Mouse (Mus musculus) limb, embryonic 11.5 days (tissue): ENCODE data around the gene Stk25. TPM values are rescaled to one million over a fixed set of nuclear protein-coding genes. Genes with fewer than 3 reads are reported as not detected.
A peak's percentile ranks its signal among the peaks of the same experiment; 100 is the strongest.

Experiments
- ATAC-seq: fragments of 200-750 bp; cut with Nextera tagmentation; 2 replicates; pipeline ENCODE4 v1.8.0; 2017; ENCODE audit warnings: low read depth; ENCODE audit not compliant: insufficient number of reproducible peaks, low FRiP score, low TSS enrichment
- DNase-seq: peaks from one replicate; pipeline ENCODE4 v3.0.0-alpha.2; 2015; ENCODE audit warnings: low spot score
- H3K27ac ChIP-seq: fragments of 300-500 bp; sonication (generic); replicated peaks from 2 replicates; pipeline ENCODE4 v1.5.1; 2014; ENCODE audit warnings: low read depth, mild to moderate bottlenecking, low read length
- H3K27me3 ChIP-seq: fragments of 300-500 bp; sonication (generic); 2 replicates; pipeline ENCODE4 v1.6.1; 2014; ENCODE audit warnings: mild to moderate bottlenecking, low read length, mixed read lengths; ENCODE audit not compliant: control insufficient read depth, insufficient read depth
- H3K36me3 ChIP-seq: fragments of 300-500 bp; sonication (generic); 2 replicates; pipeline ENCODE4 v1.6.1; 2014; ENCODE audit warnings: mild to moderate bottlenecking, low read length, moderate library complexity, mixed read lengths; ENCODE audit not compliant: control insufficient read depth, insufficient read depth
- H3K4me1 ChIP-seq: fragments of 300-500 bp; sonication (generic); 2 replicates; pipeline ENCODE4 v1.6.1; 2014; ENCODE audit warnings: low read length, mixed read lengths; ENCODE audit not compliant: control insufficient read depth, insufficient read depth
- H3K4me2 ChIP-seq: fragments of 300-500 bp; sonication (generic); 2 replicates; pipeline ENCODE4 v1.6.1; 2014; ENCODE audit warnings: low read depth, mild to moderate bottlenecking, moderate library complexity; ENCODE audit not compliant: severe bottlenecking
- H3K4me3 ChIP-seq: fragments of 300-500 bp; sonication (generic); 2 replicates; pipeline ENCODE4 v1.5.1; 2014; ENCODE audit warnings: low read depth, low read length
- H3K9ac ChIP-seq: fragments of 300-500 bp; sonication (generic); 2 replicates; pipeline ENCODE4 v1.6.1; 2014; ENCODE audit warnings: mild to moderate bottlenecking, low read length
- H3K9me3 ChIP-seq: fragments of 300-500 bp; sonication (generic); 2 replicates; pipeline ENCODE4 v1.6.1; 2016; ENCODE audit warnings: low read length; ENCODE audit not compliant: control insufficient read depth
- WGBS: fragments of 180-500 bp; shearing (Covaris S2); extraction: QIAGEN DNeasy Blood & Tissue Kit; methylation state at CpG from one replicate; pipeline ENCODE4 v1.1.7; 2014; 5-methylcytosine and 5-hydroxymethylcytosine counted together
- polyA plus RNA-seq: library from polyadenylated mRNA; unstranded; fragments of >200 nt; fragmentation: Nextera tagmentation; extraction: Ambion mirVana; gene quantifications from 2 replicates; pipeline ENCODE4 v1.2.1, GENCODE M21; 2014

Stk25 gene
- polyA plus RNA-seq, 1 experiment from 2014 or later, result 182 TPM

DNA sequence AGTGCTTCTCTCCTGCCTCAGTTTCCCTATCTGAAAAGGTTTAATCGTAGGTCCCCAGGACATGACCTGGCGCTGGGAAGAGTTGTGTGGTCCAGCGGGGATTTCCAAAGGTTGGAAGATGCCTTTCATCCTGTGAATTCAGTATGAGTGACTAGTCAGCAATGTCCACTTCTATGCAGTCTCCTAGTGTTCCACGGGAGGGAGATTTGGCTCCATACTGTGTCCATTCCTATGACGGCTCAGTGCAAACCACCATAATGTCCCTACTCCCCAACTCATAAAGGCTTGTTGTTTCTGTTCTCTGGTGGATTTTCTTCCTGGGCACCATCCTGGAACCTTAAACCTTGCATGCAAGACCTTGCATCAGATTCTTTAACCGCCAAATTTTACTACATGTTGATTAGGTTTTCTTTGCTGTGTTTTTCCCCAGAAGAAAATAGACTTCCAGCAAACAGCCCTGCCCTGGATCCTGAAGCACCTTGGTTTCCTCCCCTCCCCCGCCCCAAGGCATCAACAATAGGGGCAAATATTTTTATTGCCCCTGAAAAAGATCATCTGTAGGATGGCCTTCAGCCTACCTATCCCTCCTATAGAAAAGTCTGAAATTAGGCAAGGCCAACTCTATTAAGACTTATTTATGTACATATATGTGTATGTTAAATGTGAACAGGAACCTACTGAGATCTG lies 22.1 kb downstream of the Stk25 start:
- H3K36me3 ChIP-seq, result no peaks in the 10 kb centered on the region
- H3K4me3 ChIP-seq, result peak overlapping the region; percentile 94
- 30% methylated on average over 7 of the region's 7 CpGs for WGBS
- no peak for DNase-seq
- H3K4me2 ChIP-seq, result peak overlapping the region; percentile 55
- H3K9ac ChIP-seq, result peak overlapping the region; percentile 35
- peaks cover 12% of the 10 kb centered on the region for H3K4me1 ChIP-seq
- H3K27ac ChIP-seq, result 0 out of 2 replicates have a peak overlapping the region, but pooled peaks have one; percentile 22
- no peaks in the 10 kb centered on the region for H3K9me3 ChIP-seq
- ATAC-seq, result peak; percentile 2; the same call in 1 of the 2 replicates
- no peaks in the 10 kb centered on the region for H3K27me3 ChIP-seq

DNA sequence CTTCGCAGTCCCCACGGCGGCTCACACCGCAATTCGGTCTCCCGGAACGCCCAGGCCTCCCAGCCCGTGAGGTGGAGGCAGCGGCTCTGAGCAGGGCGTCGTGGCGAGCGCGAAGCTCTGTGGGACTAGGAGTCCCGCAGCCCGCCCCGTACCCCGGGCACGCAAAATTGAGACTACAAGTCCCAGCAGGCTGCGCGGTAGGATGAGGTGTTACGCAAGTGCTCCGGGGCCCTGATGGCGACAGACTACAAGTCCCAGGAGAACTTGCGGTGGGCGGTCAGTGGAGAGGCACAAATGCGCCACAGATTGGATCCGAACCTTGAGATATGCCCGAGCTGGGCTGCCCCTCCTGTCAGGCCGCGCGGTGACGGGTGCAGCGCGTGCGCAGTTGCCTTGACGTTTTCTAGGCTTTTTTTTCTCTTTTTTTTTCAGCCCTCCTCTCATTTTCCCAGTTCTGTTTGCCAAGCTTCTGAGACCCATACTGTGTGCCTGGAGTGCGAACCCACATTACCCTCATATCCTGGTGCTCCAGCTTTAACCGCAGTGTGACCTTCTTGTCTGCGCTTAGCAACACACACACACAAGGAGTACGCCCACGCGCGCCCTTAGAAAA lies 22.8 kb downstream of the Stk25 start:
- H3K27me3 ChIP-seq, result no peaks in the 10 kb centered on the region
- peak overlapping the region; percentile 75 for H3K9ac ChIP-seq
- H3K9me3 ChIP-seq, result no peaks in the 10 kb centered on the region
- H3K4me2 ChIP-seq, result peak overlapping the region; percentile 79
- no peaks in the 10 kb centered on the region for H3K36me3 ChIP-seq
- peak overlapping the region; percentile 94 for H3K4me3 ChIP-seq
- DNase-seq (peak; percentile 99), ATAC-seq (peak; percentile 97)
- H3K27ac ChIP-seq, result peak overlapping the region; percentile 30; the same call in 1 of the 2 replicates
- H3K4me1 ChIP-seq, result peaks cover 12% of the 10 kb centered on the region
- WGBS, result 2% methylated on average over 44 of the region's 44 CpGs

DNA sequence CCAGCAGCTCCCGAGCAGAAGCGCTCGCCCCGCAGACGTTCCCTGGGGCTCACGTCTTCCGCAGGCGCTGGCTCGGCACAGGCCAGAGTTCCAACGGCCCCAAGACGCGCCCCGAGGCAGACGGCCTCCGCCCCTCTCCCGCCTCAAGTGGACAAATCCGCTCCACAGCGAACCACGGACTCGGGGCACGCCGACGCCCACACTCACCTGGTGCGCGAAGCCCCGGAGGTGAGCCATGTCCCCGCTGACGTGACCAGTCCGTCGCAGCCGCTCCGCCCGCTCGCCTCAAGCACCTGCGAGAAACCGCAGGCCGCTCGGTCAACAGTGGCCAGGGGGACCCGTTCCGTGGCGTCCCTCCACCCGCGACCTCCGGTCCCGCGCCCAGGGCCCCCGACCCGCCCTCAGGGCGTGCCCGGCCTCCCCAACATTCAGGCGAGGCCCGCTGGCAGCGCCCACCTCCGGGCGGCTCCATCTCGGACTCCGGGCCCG lies 23.3 kb downstream of the Stk25 start:
- H3K36me3 ChIP-seq, result no peaks in the 10 kb centered on the region
- H3K27ac ChIP-seq, result peak overlapping the region; percentile 30; the same call in 1 of the 2 replicates
- DNase-seq, result no peak
- peak overlapping the region; percentile 79 for H3K4me2 ChIP-seq
- peak overlapping the region; percentile 94 for H3K4me3 ChIP-seq
- under 1% methylated on average over 58 of the region's 58 CpGs for WGBS
- H3K9me3 ChIP-seq, result no peaks in the 10 kb centered on the region
- H3K4me1 ChIP-seq, result peaks cover 12% of the 10 kb centered on the region
- no peaks in the 10 kb centered on the region for H3K27me3 ChIP-seq
- peak; percentile 40 for ATAC-seq
- peak overlapping the region; percentile 75 for H3K9ac ChIP-seq

DNA sequence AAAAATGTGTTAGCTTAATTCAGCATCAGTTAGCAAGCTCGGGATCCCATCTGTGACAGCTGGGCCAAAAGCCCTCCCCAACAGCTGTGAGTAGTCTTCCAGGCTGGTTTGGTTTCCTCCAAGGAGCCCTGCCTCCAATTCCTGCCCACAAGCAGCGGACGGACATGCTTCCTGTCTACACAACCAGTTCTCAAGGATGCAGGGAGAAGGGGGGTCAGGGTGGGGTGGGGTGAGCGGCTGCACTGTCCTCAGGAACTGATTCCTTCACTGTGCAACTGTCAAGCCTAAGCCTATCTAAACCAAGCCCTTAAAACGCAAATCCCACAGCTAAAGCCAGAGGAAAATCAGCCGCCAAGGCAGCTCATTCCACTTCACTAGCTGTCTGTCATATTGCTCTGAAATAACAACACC lies 24.0 kb downstream of the Stk25 start:
- no peak for ATAC-seq
- H3K9ac ChIP-seq, result peak overlapping the region; percentile 75

GRCm38 (mm10) chr1:93632723-93633122 lies 25.7 kb downstream of the Stk25 start:
- no peak overlapping the region for H3K9ac ChIP-seq
- 96% methylated on average over 3 of the region's 3 CpGs for WGBS
- no peak overlapping the region for H3K27ac ChIP-seq
- H3K27me3 ChIP-seq, result no peaks in the 10 kb centered on the region
- DNase-seq, result no peak
- ATAC-seq, result no peak
- no peak overlapping the region for H3K4me2 ChIP-seq
- H3K4me1 ChIP-seq, result peaks cover 12% of the 10 kb centered on the region
- no peaks in the 10 kb centered on the region for H3K9me3 ChIP-seq
- H3K36me3 ChIP-seq, result peaks cover 6% of the 10 kb centered on the region; the same call in 1 of the 2 replicates
- no peak overlapping the region for H3K4me3 ChIP-seq

More for the DNA sequence above, 24.0 kb downstream of the Stk25 start:
- 18% methylated on average over 6 of the region's 6 CpGs for WGBS
- H3K4me1 ChIP-seq, result peaks cover 12% of the 10 kb centered on the region
- H3K4me2 ChIP-seq, result peak overlapping the region; percentile 79
- peak overlapping the region; percentile 94 for H3K4me3 ChIP-seq
- no peaks in the 10 kb centered on the region for H3K36me3 ChIP-seq
- H3K9me3 ChIP-seq, result no peaks in the 10 kb centered on the region
- peak; percentile 35 for DNase-seq
- no peaks in the 10 kb centered on the region for H3K27me3 ChIP-seq
- no peak overlapping the region for H3K27ac ChIP-seq

DNA sequence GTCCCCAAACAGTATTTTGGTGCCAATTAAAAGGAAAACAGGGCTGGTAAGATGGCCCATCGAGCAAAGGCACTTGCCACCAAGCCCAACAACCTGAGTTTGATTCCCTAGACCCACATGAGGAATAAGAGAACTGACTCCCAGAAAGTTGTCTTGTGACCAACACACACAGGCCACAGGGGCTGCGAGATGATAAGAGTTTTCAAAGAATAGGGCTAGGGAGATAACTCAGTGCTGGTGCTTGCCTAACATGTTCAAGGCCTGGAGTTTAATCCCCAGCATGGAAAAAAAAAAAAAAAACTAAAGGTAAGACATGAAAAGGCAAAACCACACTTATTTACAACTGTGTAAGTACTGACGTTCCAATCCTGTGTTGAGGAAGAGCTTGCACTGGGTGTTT lies 27.7 kb downstream of the Stk25 start:
- no peak overlapping the region for H3K9ac ChIP-seq
- no peaks in the 10 kb centered on the region for H3K9me3 ChIP-seq
- peaks cover 6% of the 10 kb centered on the region; the same call in 1 of the 2 replicates for H3K36me3 ChIP-seq
- ATAC-seq (no peak), DNase-seq (no peak)
- 89% methylated on average over 3 of the region's 3 CpGs for WGBS
- no peak overlapping the region for H3K27ac ChIP-seq
- H3K4me1 ChIP-seq, result peaks cover 12% of the 10 kb centered on the region
- no peak overlapping the region for H3K4me2 ChIP-seq
- no peak overlapping the region for H3K4me3 ChIP-seq
- H3K27me3 ChIP-seq, result no peaks in the 10 kb centered on the region

DNA sequence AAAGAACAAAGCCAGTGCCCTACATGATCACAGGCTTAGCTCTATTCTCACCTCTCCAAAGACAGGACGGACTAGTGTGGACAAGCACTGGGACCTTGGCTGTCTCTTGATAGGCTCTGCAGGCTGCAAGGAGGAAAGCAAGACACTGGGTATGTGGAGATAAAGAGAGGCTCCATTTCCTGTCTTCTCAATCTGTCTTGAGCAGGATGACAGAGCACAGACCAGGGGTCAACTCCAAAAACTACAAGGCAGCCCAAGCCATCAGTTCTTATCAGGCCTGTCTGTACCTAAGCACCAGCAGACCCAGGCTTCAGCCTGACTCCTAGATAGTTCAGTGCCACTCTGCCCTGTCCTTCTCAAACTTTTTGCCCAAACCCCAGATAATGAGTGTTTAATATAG lies 34.0 kb downstream of the Stk25 start:
- Histone ChIP-seq H3K27me3 (no peaks in the 10 kb centered on the region), H3K4me2 (no peak overlapping the region), H3K36me3 (peaks cover 34% of the 10 kb centered on the region), H3K4me3 (no peak overlapping the region), H3K9me3 (no peaks in the 10 kb centered on the region), H3K27ac (no peak overlapping the region), H3K4me1 (no peaks in the 10 kb centered on the region), H3K9ac (no peak overlapping the region)
- 81% methylated on average over 1 of the region's 1 CpGs for WGBS
- ATAC-seq (no peak), DNase-seq (no peak)

DNA sequence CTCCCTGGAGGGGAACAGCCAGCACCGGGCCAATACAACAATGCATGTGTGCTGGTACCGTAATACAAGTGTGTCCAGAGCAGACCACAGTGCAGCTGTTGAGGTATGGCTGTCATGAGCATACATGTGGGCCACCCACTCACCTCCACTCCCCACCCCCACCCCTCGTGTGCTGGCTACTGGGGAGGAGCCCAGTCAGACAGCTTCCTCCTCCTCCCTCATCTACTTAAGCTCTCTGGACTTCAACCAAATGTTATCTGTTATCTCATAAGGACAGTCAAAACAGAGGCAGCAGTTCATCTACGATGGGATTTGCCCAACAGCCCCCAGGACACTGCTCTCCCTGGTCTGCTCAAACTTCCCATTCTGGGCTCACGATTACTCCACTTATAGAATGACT lies 39.5 kb downstream of the Stk25 start:
- Histone ChIP-seq H3K9me3 (no peaks in the 10 kb centered on the region), H3K4me2 (no peak overlapping the region), H3K27me3 (no peaks in the 10 kb centered on the region), H3K4me3 (no peak overlapping the region), H3K4me1 (peaks cover 9% of the 10 kb centered on the region), H3K9ac (no peak overlapping the region), H3K27ac (peak overlapping the region; percentile 83), H3K36me3 (peaks cover 16% of the 10 kb centered on the region)
- 72% methylated on average over 5 of the region's 5 CpGs for WGBS
- no peak for DNase-seq
- peak; percentile 7; the same call in 1 of the 2 replicates for ATAC-seq
